16 mouse cellular contexts compared by ENCODE assay signal in genomic region chrX:142535954-142536353, GRCm38 (mm10).
"Had no signal": no experiment of that assay in that cellular context is flagged by ENCODE, and none has a peak within 500 bp of the region (broad histone marks: within the 10 kb centered on the region; RNA-seq: fewer than 3 reads in every experiment).

No protein-coding gene starts in this region.

- H3K4me2 ChIP-seq: lung, embryonic 14.5 days; midbrain, embryonic 11.5 days; midbrain, embryonic 13.5 days; midbrain, embryonic 15.5 days; neural tube, embryonic 13.5 days; neural tube, embryonic 15.5 days; stomach, embryonic 15.5 days had no signal

- H3K4me1 ChIP-seq: midbrain, embryonic 13.5 days; midbrain, embryonic 15.5 days; neural tube, embryonic 13.5 days; neural tube, embryonic 15.5 days; stomach, embryonic 15.5 days had no signal

- H3K9ac ChIP-seq: lung, embryonic 14.5 days; midbrain, embryonic 13.5 days; midbrain, embryonic 15.5 days; neural tube, embryonic 13.5 days; neural tube, embryonic 15.5 days; stomach, embryonic 15.5 days had no signal

- ATAC-seq: midbrain, embryonic 13.5 days; midbrain, embryonic 15.5 days had no signal

- H3K27ac ChIP-seq: midbrain, embryonic 13.5 days; midbrain, embryonic 15.5 days; neural tube, embryonic 13.5 days; neural tube, embryonic 15.5 days; stomach, embryonic 15.5 days had no signal

- H3K36me3 ChIP-seq: midbrain, embryonic 13.5 days; midbrain, embryonic 15.5 days; neural tube, embryonic 13.5 days; neural tube, embryonic 15.5 days; stomach, embryonic 15.5 days had no signal

- DNase-seq: lung, adult 18-20 months; lung, embryonic 14.5 days; lung, postnatal 10 days; lung, postnatal 4 days; retina, postnatal 1 day; right cerebral cortex, adult 18-20 months; right cerebral cortex, postnatal 14 days; thymus, adult 18-20 months; thymus, postnatal 14 days; thymus, postnatal 36 days had no signal

- H3K9me3 ChIP-seq: midbrain, embryonic 13.5 days; midbrain, embryonic 15.5 days; neural tube, embryonic 13.5 days; neural tube, embryonic 15.5 days; stomach, embryonic 15.5 days had no signal

- H3K4me3 ChIP-seq: midbrain, embryonic 13.5 days; midbrain, embryonic 15.5 days; neural tube, embryonic 13.5 days; neural tube, embryonic 15.5 days; stomach, embryonic 15.5 days had no signal

- H3K27me3 ChIP-seq: stomach, embryonic 15.5 days had no signal
